Mouse (Mus musculus) liver, embryonic 12.5 days (tissue): ENCODE measurements at regions not wholly inside any gene's neighbourhood (a gene's known extent, or its start where the extent isn't known, plus 50 kb on each side); places are given as distances from the start of the nearest gene placed in this dataset.

Experiments used
- ATAC-seq: fragments of 200-750 bp; cut with Nextera tagmentation; 2 replicates; pipeline ENCODE4 v1.8.0; 2017; ENCODE audit warnings: moderate number of reproducible peaks, mild to moderate bottlenecking, moderate library complexity
- H3K27ac ChIP-seq: fragments of 300-500 bp; sonication (generic); 2 replicates; pipeline ENCODE4 v1.5.1; 2016; ENCODE audit warnings: mild to moderate bottlenecking
- H3K27me3 ChIP-seq: fragments of 300-500 bp; sonication (generic); replicated peaks from 2 replicates; pipeline ENCODE4 v1.6.1; 2016; ENCODE audit warnings: mild to moderate bottlenecking, moderate library complexity
- H3K36me3 ChIP-seq: fragments of 300-500 bp; sonication (generic); 2 replicates; pipeline ENCODE4 v1.6.1; 2016; ENCODE audit warnings: mild to moderate bottlenecking, moderate library complexity
- H3K4me1 ChIP-seq: fragments of 300-500 bp; sonication (generic); 2 replicates; pipeline ENCODE4 v1.6.1; 2016
- H3K4me2 ChIP-seq: fragments of 300-500 bp; sonication (generic); 2 replicates; pipeline ENCODE4 v1.6.1; 2016; ENCODE audit warnings: mild to moderate bottlenecking, moderate library complexity
- H3K4me3 ChIP-seq: fragments of 300-500 bp; sonication (generic); 2 replicates; pipeline ENCODE4 v1.5.1; 2016; ENCODE audit warnings: mild to moderate bottlenecking, moderate library complexity
- H3K9ac ChIP-seq: fragments of 300-500 bp; sonication (generic); 2 replicates; pipeline ENCODE4 v1.6.1; 2016; ENCODE audit warnings: mild to moderate bottlenecking, moderate library complexity
- H3K9me3 ChIP-seq: fragments of 300-500 bp; sonication (generic); replicated peaks from 2 replicates; pipeline ENCODE4 v1.6.1; 2016; ENCODE audit warnings: mild to moderate bottlenecking, moderate library complexity
- WGBS: fragments of 180-500 bp; shearing (Covaris S2); methylation state at CpG from one replicate; pipeline ENCODE4 v1.1.7; 2016; ENCODE audit not compliant: insufficient replicate concordance; 5-methylcytosine and 5-hydroxymethylcytosine counted together

DNA sequence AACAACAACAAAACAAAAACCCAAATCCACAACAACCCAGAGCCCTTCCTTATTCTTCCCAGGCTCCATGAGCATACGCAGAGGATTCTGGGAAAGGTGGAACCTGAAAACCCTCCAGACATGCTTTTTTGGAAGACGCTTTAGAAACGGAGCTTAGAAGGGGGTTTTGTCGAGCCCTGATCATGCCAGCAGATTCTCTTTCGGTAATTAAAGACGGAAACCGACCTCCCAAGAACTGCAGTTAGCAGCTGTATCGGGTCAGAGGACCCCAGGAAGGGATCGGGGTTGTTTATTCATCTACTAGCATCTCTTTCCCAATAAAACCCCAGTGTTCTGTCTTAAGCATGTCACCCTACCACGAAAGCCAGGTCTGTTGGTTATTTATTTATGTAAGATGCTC is 298.1 kb downstream of the Slc4a3 start:
- no peak for ATAC-seq
- Histone ChIP-seq H3K4me1 (no peaks in the 10 kb centered on the region), H3K9me3 (no peaks in the 10 kb centered on the region), H3K4me2 (no peak overlapping the region), H3K27me3 (no peaks in the 10 kb centered on the region), H3K4me3 (no peak overlapping the region), H3K27ac (no peak overlapping the region), H3K9ac (no peak overlapping the region), H3K36me3 (no peaks in the 10 kb centered on the region)
- WGBS = 63% methylated on average over 10 of the region's 10 CpGs

DNA sequence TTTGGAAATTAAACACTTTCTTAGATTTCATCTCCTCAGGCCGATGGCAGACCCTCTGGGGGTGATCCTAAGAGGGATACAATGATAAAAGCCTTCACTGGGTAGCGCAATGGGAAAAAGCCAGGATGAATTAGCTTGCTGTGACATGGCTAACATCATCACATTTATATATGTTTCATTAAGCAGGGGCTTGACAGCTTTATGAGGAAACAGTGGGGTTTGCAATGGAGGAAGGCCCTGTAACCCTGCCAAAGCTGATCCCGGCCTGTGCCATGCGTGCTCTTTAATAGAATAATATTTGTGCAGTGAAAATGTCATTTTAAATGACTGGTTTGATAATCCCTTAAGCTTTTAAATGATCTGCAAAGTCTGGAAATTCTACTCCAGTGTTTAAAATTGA is 298.5 kb downstream of the Slc4a3 start:
- no peak for ATAC-seq

DNA sequence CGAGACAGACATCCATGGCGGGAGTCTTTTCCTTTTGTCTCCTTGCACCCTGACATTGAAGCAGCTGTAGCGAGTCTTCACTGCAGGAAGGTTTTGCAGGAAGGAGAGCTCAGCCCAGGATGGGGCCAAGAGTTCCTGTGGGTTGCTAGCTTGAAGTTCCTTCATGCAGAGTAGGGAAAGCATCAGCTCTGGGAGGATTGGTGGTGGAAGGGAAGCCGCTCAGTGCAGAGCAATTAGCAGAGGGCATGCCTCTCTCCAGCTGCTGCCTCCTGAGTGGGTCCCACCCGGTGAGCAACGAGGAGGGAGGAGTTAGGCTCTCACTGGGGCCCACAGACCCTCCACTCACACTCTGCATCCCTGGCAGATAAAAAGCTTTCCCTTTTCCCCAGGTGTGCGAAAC is 298.9 kb downstream of the Slc4a3 start:
- no peak overlapping the region for H3K27ac ChIP-seq
- H3K4me1 ChIP-seq = no peaks in the 10 kb centered on the region
- H3K9me3 ChIP-seq = no peaks in the 10 kb centered on the region
- H3K27me3 ChIP-seq = no peaks in the 10 kb centered on the region
- no peak overlapping the region for H3K4me2 ChIP-seq
- no peak for ATAC-seq
- 32% methylated on average over 7 of the region's 7 CpGs for WGBS
- no peaks in the 10 kb centered on the region for H3K36me3 ChIP-seq
- H3K4me3 ChIP-seq = no peak overlapping the region
- H3K9ac ChIP-seq = no peak overlapping the region

More for the DNA sequence above, 298.5 kb downstream of the Slc4a3 start:
- Histone ChIP-seq H3K4me2 (no peak overlapping the region), H3K9ac (no peak overlapping the region), H3K4me1 (no peaks in the 10 kb centered on the region), H3K9me3 (no peaks in the 10 kb centered on the region), H3K27ac (no peak overlapping the region), H3K27me3 (no peaks in the 10 kb centered on the region), H3K4me3 (no peak overlapping the region), H3K36me3 (no peaks in the 10 kb centered on the region)
- WGBS = 74% methylated on average over 4 of the region's 4 CpGs

DNA sequence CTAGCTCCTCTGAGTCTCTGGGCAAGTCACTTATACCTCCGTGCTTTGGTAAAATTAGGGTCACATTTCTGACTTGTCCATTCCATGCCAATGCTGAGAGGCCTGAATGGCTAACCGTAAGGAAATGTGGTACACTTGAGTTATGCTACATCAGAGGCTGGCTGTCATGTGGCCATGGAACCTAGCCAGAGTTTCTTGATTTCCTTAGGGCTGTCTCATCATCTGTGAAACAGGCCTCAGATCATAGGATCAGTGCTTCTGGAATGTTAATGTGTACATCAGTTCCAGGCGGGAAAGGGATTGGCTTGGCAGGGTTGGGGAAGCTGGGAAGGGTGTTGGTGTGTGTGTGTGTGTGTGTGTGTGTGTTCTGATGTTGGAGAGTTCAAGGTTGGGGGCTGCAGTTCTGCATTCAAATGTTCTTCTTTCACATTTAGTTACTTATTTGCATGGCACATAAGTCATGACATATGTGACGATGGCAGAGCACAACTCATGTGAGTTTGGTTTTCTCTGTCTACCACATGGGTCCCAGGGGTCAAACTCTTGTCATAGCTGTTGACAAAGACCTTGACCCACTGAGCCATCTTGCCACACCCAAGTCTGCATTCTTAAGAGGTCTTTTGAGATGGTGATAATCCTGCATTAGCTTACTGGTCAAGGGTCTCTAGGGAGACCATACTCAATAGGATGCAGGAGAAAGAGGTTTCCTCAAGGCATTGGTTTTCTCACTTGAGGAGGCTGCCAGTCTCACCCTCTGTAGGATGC is 299.9 kb downstream of the Slc4a3 start:
- Histone ChIP-seq H3K4me2 (no peak overlapping the region), H3K4me1 (no peaks in the 10 kb centered on the region), H3K36me3 (no peaks in the 10 kb centered on the region), H3K9ac (no peak overlapping the region), H3K27ac (no peak overlapping the region), H3K4me3 (no peak overlapping the region), H3K27me3 (no peaks in the 10 kb centered on the region), H3K9me3 (no peaks in the 10 kb centered on the region)
- no peak for ATAC-seq
- 71% methylated on average over 4 of the region's 4 CpGs for WGBS

DNA sequence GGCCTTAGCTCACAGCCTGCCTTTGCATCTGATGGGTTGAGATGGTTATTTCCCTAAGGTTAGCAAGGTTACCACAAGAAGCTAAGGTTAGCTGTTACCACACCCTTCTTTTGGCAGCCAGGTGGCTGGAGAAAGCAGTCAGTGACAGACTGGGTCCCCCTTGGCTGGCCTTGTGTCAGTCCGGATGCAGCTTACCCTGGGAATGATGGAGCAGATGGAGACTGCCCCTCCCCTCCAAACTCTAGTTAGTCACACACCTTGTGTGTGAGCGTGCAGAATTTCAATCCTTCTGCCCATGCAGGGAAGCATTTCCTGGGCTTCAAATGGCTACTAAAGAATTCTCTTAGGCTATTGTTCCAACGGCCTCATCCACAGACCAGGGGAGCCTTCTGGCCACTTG is 301.6 kb downstream of the Slc4a3 start:
- Histone ChIP-seq H3K27ac (no peak overlapping the region), H3K4me2 (no peak overlapping the region), H3K9ac (no peak overlapping the region), H3K4me3 (no peak overlapping the region), H3K4me1 (no peaks in the 10 kb centered on the region), H3K27me3 (no peaks in the 10 kb centered on the region), H3K9me3 (no peaks in the 10 kb centered on the region), H3K36me3 (no peaks in the 10 kb centered on the region)
- ATAC-seq = no peak
- 70% methylated on average over 3 of the region's 3 CpGs for WGBS

DNA sequence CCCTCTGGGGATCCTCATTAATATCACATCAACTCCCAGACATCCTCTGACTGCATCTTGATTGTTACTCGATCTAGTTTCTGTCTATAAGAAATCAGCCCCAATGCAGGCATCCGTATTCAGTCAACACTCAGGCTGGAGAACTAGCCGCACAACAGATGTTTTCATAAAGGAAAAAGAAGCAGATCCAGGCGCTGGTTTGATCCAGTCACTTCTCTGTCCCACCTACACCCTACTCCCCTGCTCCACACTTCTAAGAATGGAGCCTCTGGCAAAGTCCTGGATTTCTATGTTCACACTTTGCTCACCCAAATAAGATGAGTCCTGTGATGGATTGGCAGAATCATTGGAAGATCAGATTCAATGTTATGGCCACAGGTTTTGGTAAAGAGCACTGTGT is 302.4 kb downstream of the Slc4a3 start:
- ATAC-seq = no peak

GRCm38 (mm10) chr1:75850131-75850530 is 304.1 kb downstream of the Slc4a3 start:
- Histone ChIP-seq H3K27me3 (no peaks in the 10 kb centered on the region), H3K4me3 (no peak overlapping the region), H3K36me3 (no peaks in the 10 kb centered on the region), H3K9me3 (no peaks in the 10 kb centered on the region), H3K4me1 (no peaks in the 10 kb centered on the region), H3K4me2 (no peak overlapping the region), H3K27ac (no peak overlapping the region), H3K9ac (no peak overlapping the region)
- no peak for ATAC-seq
- 74% methylated on average over 4 of the region's 4 CpGs for WGBS

More for the DNA sequence above, 302.4 kb downstream of the Slc4a3 start:
- Histone ChIP-seq H3K27me3 (no peaks in the 10 kb centered on the region), H3K9ac (no peak overlapping the region), H3K4me3 (no peak overlapping the region), H3K27ac (no peak overlapping the region), H3K4me1 (no peaks in the 10 kb centered on the region), H3K9me3 (no peaks in the 10 kb centered on the region), H3K4me2 (no peak overlapping the region), H3K36me3 (no peaks in the 10 kb centered on the region)
- 74% methylated on average over 4 of the region's 4 CpGs for WGBS

GRCm38 (mm10) chr1:75858551-75859255 is 312.6 kb downstream of the Slc4a3 start:
- no peak overlapping the region for H3K27ac ChIP-seq
- H3K4me1 ChIP-seq = no peaks in the 10 kb centered on the region
- no peak overlapping the region for H3K4me2 ChIP-seq
- H3K4me3 ChIP-seq = no peak overlapping the region
- WGBS = 64% methylated on average over 7 of the region's 7 CpGs
- H3K27me3 ChIP-seq = no peaks in the 10 kb centered on the region
- no peak overlapping the region for H3K9ac ChIP-seq
- H3K9me3 ChIP-seq = no peaks in the 10 kb centered on the region
- no peaks in the 10 kb centered on the region for H3K36me3 ChIP-seq
- no peak for ATAC-seq

DNA sequence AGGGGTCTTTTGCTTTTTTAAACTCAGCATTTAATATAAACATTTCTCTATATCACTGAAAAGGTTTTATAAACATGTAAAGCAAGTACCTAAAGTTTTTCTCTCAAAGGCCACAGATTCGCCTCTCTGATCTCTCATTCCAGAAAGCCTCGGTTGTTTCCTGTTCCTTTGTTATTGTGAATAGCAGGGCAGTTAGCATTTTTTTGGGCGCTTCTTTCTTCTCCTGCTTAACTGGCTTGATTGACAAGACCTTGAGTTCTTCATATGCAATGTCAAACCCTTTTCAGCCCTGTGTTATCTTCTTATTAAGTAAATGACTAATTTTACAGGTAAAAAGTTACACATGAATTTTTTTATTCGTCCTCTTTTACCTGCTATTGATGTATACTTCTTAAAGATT is 316.7 kb downstream of the Slc4a3 start:
- no peaks in the 10 kb centered on the region for H3K9me3 ChIP-seq
- no peak for ATAC-seq
- no peak overlapping the region for H3K4me3 ChIP-seq
- H3K36me3 ChIP-seq = no peaks in the 10 kb centered on the region
- no peak overlapping the region for H3K4me2 ChIP-seq
- H3K27me3 ChIP-seq = no peaks in the 10 kb centered on the region
- 43% methylated on average over 4 of the region's 4 CpGs for WGBS
- no peaks in the 10 kb centered on the region for H3K4me1 ChIP-seq
- no peak overlapping the region for H3K9ac ChIP-seq
- no peak overlapping the region for H3K27ac ChIP-seq

DNA sequence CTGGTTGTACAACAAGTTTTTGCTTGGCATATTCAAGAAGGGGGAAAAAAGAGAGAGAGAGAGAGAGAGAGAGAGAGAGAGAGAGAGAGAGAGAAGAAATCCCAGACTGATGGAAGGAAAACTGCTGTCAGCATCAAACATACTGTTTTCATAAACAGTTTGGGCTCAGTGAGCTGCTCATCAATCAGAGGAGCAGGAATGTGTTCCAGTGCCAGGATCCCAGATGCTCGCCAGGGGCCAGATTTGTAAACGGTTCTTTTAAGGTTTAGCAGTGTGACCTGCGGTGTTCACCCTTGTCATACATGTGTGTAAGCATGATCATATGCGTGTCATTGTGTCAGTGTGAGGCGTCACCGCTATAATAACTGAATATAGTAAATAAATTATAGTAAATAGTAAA is 320.5 kb downstream of the Slc4a3 start:
- H3K27ac ChIP-seq = no peak overlapping the region
- H3K9ac ChIP-seq = no peak overlapping the region
- ATAC-seq = no peak
- H3K36me3 ChIP-seq = no peaks in the 10 kb centered on the region
- no peak overlapping the region for H3K4me2 ChIP-seq
- 67% methylated on average over 6 of the region's 6 CpGs for WGBS
- H3K27me3 ChIP-seq = no peaks in the 10 kb centered on the region
- no peaks in the 10 kb centered on the region for H3K9me3 ChIP-seq
- H3K4me1 ChIP-seq = no peaks in the 10 kb centered on the region
- no peak overlapping the region for H3K4me3 ChIP-seq

- H3K27ac ChIP-seq = no peak overlapping the region
- WGBS = 52% methylated on average over 2 of the region's 2 CpGs
- no peaks in the 10 kb centered on the region for H3K27me3 ChIP-seq
- ATAC-seq = no peak
- H3K4me2 ChIP-seq = no peak overlapping the region
- no peaks in the 10 kb centered on the region for H3K9me3 ChIP-seq
- no peaks in the 10 kb centered on the region for H3K36me3 ChIP-seq
- no peak overlapping the region for H3K9ac ChIP-seq
- H3K4me1 ChIP-seq = no peaks in the 10 kb centered on the region
- H3K4me3 ChIP-seq = no peak overlapping the region
Measured at GRCm38 (mm10) chr1:75869414-75869813, 323.3 kb downstream of the Slc4a3 start.

- no peak for ATAC-seq
- H3K4me1 ChIP-seq = no peaks in the 10 kb centered on the region
- no peak overlapping the region for H3K27ac ChIP-seq
- no peaks in the 10 kb centered on the region for H3K36me3 ChIP-seq
- no peaks in the 10 kb centered on the region for H3K9me3 ChIP-seq
- no peaks in the 10 kb centered on the region for H3K27me3 ChIP-seq
- no peak overlapping the region for H3K4me3 ChIP-seq
- 60% methylated on average over 5 of the region's 5 CpGs for WGBS
- H3K4me2 ChIP-seq = no peak overlapping the region
- no peak overlapping the region for H3K9ac ChIP-seq
Measured at GRCm38 (mm10) chr1:75869846-75870245, 323.8 kb downstream of the Slc4a3 start.
